Mouse (Mus musculus): ENCODE data around the gene Rpl15.
A peak's percentile ranks its signal among the peaks of the same experiment; 100 is the strongest.
"Not testable (repeated sequence)": the region's sequence is repeated elsewhere in the genome, so short reads cannot be mapped to it uniquely, and the experiment has no call there.

The Rpl15 gene

GRCm38 (mm10) chr14:18241786-18242185 is 29.4 kb downstream of the Rpl15 start:
- no peak for DNase-seq (ENCODE audit: low spot score in 2 of 2)

DNA sequence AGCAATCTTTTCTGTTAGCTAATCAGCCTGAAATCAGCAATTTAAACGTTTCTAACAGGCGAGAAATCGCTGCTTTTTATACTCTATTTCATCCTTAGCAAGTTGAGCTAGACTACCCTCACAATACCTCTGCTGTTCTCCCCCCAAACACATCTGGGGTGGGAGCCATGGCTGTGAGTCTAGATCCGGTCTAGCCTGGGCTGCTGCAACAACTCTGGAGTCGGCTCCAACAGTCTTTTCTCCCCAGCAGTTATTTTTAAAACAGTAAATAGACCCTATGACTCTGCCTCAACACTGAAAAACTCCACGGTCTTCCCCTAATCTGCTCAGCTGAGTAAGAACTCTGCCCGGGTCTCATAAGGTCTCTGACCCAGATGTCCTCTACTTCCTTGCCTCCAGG is 31.1 kb downstream of the Rpl15 start:
- no peak for DNase-seq (ENCODE audit: low spot score in 2 of 2)

DNA sequence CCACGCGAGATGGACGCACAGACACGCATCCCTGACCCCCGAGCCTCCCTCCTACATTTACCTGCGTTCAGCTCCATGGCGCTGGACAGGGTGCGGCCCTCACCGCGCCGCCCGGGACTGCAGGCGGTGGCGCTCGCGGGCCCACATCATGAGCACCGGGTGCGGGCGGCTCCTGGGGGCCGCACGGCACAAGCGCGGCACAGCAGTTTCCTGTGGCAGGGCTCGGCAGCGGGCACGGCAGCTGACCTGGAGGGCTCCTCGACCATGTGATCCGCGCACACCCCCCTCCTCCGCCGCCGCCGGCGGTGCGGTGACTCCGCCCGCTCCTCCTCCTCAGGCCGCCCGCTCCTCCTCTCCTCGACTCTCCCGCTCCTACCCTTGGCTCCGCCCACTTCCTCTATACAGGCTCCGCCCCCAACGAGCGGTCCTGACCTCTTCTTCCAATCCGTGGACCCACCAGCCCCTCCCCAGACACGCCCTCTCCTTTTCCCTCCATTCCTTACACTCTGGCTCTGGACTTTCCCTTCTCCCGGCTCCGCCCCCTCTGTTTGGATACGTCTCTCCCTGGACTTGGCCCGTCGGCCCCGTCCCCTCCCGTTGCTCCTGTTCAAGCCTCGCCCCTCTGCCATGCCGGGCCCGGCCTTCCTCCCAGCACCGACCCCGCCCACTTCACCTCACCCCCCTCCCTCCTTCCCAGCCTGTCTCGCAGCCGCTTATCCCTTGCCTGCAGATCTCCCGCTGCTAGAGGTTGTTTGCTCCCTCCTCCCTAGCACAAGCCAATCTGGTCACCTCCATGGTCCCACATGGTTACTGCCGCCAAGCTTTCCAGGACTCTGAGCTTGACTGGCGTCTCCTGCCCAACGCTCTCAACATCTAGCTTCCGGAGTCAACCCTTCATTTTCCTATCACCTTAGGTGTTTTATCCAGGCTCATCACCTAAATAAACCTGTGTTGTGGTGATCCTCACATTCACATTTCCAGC is 32.1 kb downstream of the Rpl15 start, which contains the start of gene Nr1d2:
Gene Nr1d2, minus strand, starts transcription at position 378 of the 982 bp plus-strand sequence.
- peak; percentile 99 to 100 for DNase-seq (ENCODE audit: low spot score in 2 of 2)

DNA sequence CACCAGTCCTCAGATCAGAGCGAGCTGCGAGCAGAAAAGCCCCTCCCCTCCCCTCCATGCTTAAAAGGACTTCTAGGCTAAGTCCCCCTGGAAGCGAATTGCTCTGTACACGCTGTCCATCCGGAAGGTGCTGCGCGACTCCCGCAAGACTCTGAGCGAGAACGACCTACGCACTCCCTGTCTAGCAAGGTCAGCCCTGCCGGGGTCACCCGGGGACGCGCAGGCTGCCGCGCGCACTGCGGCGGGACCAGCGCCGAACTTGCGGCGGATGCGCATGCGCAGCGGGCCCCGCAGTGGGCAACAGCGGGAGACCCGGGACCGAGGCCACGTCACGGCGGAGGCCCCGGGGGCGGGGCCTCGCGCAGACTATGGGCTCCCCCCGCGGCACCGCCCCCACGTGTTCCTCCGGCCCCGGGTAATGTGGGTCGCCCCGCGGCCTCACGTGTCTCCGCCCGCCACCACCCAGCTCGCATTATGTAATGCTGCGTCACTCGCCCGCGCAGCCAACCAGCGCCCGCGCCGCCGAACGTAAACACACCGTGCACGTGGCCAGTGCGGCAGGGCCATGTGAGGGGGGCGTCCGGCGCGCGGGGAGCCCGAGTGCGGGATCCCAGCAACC is 33.0 kb downstream of the Rpl15 start:
- peak; percentile 97 for DNase-seq (ENCODE audit: low spot score in 2 of 2)

DNA sequence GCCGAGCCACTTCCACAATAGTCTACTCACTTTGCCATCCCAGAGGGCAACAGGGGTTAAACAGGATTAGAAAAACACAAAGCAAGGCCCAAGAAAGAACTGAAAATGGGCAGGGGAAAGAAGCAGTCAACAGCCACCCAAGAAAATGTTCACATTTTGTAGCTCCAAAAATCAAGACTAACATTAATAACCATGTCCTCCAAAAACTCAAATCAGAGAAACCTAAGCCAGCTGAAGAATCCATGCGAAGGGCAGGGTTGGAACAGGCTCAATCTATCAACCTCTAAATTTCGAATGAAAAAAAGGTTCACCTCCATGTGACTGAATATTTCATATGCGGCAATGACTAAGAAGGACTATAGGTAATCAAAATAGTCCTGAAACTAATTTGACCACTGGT is 33.8 kb downstream of the Rpl15 start:
- no peak for DNase-seq (ENCODE audit: low spot score in 2 of 2)

GRCm38 (mm10) chr14:18236496-18237235 is 34.5 kb downstream of the Rpl15 start:
- not testable (repeated sequence) for DNase-seq (ENCODE audit: low spot score in 2 of 2)

DNA sequence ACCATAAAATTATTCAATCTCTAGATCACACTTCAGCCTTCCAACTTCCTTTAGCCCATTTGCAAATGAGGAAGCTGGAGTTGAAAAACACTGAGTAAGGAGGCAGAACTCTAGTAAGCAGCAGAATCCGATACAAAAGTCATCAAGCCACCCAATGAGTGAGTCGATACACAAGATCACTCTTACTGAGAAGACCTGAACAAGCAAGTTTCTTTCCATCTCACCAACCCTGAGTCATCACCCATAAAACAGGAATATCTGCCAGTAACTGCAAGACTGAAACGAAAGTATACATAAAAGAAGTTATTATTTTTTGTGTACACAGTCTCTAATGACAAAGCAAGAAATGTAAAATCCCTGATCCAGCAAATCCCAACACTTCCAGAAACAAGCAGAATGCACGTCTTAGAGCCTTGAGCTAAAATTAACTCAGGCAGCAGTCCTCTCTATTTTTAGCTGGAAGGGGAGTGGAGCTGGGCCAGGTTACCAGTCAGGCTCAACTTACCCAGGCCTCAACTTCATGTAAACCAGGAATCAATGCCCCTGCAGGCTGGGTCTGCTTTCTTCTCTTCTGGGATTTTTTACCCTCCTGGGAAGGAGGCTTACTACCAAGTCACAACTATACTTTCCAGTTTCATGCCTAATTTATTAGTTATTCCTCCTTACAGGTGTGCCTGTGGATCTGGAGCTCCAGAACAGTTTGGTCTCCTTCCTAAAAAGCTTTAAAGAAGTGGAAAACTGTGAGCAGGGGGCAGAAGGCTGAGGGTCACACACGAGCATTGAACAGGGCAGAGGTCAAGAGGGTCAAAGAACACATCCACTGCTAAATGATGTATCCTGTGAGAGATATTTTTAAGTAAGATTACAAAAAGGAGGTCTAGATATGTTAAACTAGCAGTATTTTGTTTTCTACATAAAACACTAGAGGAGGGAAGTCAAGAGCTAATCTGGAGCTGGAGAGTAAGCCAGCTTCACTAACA is 36.9 kb downstream of the Rpl15 start:
- DNase-seq (ENCODE audit: low spot score in 2 of 2), result no peak

- no peak for DNase-seq (ENCODE audit: low spot score in 2 of 2)
Observed at GRCm38 (mm10) chr14:18233076-18233475, 38.1 kb downstream of the Rpl15 start.

GRCm38 (mm10) chr14:18231866-18232265 is 39.3 kb downstream of the Rpl15 start:
- not testable (repeated sequence) for DNase-seq (ENCODE audit: low spot score in 2 of 2)

GRCm38 (mm10) chr14:18229751-18230150 is 41.4 kb downstream of the Rpl15 start:
- DNase-seq (ENCODE audit: low spot score in 2 of 2), result not testable (repeated sequence)

DNA sequence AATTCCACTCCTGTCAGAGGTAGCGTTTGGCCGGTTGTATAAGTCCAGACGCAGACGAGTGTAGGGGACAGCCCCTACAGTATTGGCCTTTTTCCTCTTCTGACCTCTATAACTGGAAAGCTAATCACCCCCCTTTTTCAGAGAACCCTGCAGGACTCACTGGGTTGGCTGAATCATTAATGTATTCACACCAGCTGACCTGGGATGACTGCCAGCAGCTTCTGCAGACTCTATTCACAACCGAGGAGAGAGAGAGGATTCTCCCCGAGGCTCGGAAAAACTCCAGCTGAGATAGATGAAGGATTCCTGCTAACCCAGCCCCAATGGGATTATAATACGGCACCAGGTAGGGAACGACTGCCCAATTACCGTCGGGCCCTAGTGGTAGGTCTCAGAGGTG is 45.0 kb downstream of the Rpl15 start:
- DNase-seq (ENCODE audit: low spot score in 2 of 2), result not testable (repeated sequence)

DNA sequence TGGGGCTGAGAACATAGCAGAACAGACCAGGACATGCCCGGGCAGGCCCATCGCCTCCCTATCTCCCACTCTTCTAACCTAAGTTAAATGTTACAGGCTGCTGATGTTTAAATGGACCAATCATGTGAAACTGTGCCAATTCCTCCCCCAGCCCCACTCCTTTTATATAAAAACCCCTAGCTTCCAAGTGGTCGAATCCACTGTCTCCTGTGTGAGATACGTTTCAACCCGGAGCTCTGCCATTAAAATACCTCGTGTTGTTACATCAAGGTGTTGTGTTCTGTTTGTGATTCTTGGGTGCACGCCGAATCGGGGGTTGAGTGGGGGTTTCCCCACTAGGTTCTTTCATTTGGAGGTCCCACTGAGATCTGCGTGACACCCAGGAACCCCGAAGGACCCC is 45.8 kb downstream of the Rpl15 start:
- not testable (repeated sequence) for DNase-seq (ENCODE audit: low spot score in 2 of 2)

DNA sequence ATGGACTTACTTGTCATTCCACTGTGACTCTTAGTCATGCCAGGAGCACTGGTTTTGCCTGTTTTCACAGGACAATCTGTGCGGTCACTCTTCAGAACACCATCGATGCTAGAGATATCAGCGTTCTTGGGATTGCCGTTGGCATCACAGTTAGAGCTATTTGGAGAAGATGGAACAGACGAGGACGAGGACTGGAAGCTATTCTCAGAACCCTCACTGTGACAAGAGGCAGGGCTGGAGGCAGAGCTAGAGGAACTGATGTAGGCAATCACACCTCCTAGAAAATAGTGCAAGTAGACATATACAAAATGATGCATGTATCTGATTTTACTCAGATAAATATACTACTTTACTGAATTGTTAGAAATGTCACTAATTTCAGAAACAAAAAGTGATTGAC is 49.2 kb downstream of the Rpl15 start:
- no peak for DNase-seq (ENCODE audit: low spot score in 2 of 2)

Data from urinary bladder, postnatal 4 days (tissue).